Mouse (Mus musculus) embryonic facial prominence, embryonic 13.5 days (tissue): Measurements from ENCODE around the gene Clmn. TPM values are rescaled to one million over a fixed set of nuclear protein-coding genes. Genes with fewer than 3 reads are reported as not detected.

Source experiments
- ATAC-seq: fragments of 200-750 bp; cut with Nextera tagmentation; 2 replicates; pipeline ENCODE4 v1.8.0; 2017; ENCODE audit warnings: low read depth; ENCODE audit not compliant: insufficient number of reproducible peaks, insufficient read depth, low FRiP score, low TSS enrichment
- H3K27ac ChIP-seq: fragments of 300-500 bp; sonication (generic); 2 replicates; pipeline ENCODE4 v1.5.1; 2015; ENCODE audit warnings: moderate library complexity, mild to moderate bottlenecking, inconsistent platforms
- H3K27me3 ChIP-seq: fragments of 300-500 bp; sonication (generic); 2 replicates; pipeline ENCODE4 v1.6.1; 2015; ENCODE audit warnings: mild to moderate bottlenecking, inconsistent platforms
- H3K36me3 ChIP-seq: fragments of 300-500 bp; sonication (generic); 2 replicates; pipeline ENCODE4 v1.6.1; 2015; ENCODE audit warnings: mild to moderate bottlenecking, inconsistent platforms
- H3K4me1 ChIP-seq: fragments of 300-500 bp; sonication (generic); 2 replicates; pipeline ENCODE4 v1.6.1; 2015; ENCODE audit warnings: inconsistent platforms
- H3K4me2 ChIP-seq: fragments of 300-500 bp; sonication (generic); 2 replicates; pipeline ENCODE4 v1.6.1; 2015; ENCODE audit warnings: moderate library complexity, mild to moderate bottlenecking, inconsistent platforms
- H3K4me3 ChIP-seq: fragments of 300-500 bp; sonication (generic); 2 replicates; pipeline ENCODE4 v1.5.1; 2015; ENCODE audit warnings: mild to moderate bottlenecking, inconsistent platforms
- H3K9ac ChIP-seq: fragments of 300-500 bp; sonication (generic); 2 replicates; pipeline ENCODE4 v1.6.1; 2015; ENCODE audit warnings: mild to moderate bottlenecking, inconsistent platforms
- H3K9me3 ChIP-seq: fragments of 300-500 bp; sonication (generic); 2 replicates; pipeline ENCODE4 v1.6.1; 2016; ENCODE audit warnings: inconsistent platforms
- WGBS: fragments of 180-500 bp; shearing (Covaris S2); methylation state at CpG from one replicate; pipeline ENCODE4 v1.1.7; 2015; ENCODE audit warnings: mixed read lengths; 5-methylcytosine and 5-hydroxymethylcytosine counted together
- polyA plus RNA-seq: library from polyadenylated mRNA; unstranded; fragments of >200 nt; fragmentation: Nextera tagmentation; extraction: Ambion mirVana; gene quantifications from 2 replicates; pipeline ENCODE4 v1.2.1, GENCODE M21; 2015

Gene Clmn
- polyA plus RNA-seq, 1 experiment from 2014 or later = 4.3 TPM

DNA sequence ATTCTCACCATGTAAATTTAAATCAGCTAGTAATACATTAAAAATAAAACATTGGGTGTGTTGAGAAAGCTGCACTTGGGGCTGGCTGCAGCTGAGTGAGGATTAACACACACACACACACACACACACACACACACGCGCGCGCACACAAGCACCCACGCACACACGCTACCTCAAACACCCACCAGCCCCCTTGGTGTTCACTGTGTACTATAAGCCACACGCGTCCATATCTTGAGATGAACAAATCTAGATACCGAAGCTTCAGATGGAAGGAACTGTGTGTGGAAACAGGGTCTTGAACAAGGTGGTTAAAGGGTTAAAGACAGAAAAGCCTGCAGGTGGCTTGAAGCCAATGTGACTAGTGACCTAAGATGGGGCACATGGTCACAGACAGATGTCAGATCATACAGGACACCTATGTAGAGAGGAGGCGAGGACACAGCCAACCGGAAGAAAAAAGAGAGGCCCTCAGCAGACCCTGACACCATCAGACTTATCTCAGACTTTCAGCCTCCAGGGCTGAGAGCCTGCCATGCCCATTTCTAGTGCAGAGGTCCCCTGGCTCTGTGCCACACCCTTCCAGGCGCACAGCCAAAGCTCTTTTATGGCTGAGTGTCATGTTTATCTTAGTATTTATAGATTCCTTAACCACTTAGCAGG is 40.5 kb downstream of the Clmn start:
- 85% methylated on average over 12 of the region's 12 CpGs for WGBS
- Histone ChIP-seq H3K27me3 (no peaks in the 10 kb centered on the region), H3K36me3 (no peaks in the 10 kb centered on the region), H3K4me1 (peaks cover 31% of the 10 kb centered on the region), H3K27ac (no peak overlapping the region), H3K9ac (no peak overlapping the region), H3K4me3 (no peak overlapping the region), H3K9me3 (no peaks in the 10 kb centered on the region), H3K4me2 (no peak overlapping the region)
- no peak for ATAC-seq

DNA sequence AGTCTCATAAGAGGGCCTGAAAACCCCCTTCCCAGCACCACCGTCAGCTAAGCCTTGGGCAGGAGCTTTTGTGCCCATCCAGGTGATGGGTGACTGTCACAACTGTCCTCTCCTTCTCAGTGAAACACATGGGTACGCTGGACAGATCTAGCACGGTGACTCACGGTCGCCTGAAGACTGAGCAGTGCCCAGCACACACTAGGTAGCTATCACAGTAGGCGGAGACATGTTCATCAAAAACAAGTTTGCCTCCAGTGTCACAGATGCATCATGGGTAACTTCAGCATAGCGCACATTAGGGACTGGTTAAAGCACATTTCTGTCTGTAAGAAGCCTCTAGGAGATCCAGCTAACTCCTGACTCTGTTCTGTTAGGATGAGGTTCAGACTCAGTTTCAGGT is 41.2 kb downstream of the Clmn start:
- Histone ChIP-seq H3K27ac (no peak overlapping the region), H3K4me1 (peaks cover 36% of the 10 kb centered on the region), H3K9ac (no peak overlapping the region), H3K27me3 (no peaks in the 10 kb centered on the region), H3K9me3 (no peaks in the 10 kb centered on the region), H3K36me3 (no peaks in the 10 kb centered on the region), H3K4me2 (no peak overlapping the region), H3K4me3 (no peak overlapping the region)
- 94% methylated on average over 7 of the region's 7 CpGs for WGBS
- no peak for ATAC-seq

DNA sequence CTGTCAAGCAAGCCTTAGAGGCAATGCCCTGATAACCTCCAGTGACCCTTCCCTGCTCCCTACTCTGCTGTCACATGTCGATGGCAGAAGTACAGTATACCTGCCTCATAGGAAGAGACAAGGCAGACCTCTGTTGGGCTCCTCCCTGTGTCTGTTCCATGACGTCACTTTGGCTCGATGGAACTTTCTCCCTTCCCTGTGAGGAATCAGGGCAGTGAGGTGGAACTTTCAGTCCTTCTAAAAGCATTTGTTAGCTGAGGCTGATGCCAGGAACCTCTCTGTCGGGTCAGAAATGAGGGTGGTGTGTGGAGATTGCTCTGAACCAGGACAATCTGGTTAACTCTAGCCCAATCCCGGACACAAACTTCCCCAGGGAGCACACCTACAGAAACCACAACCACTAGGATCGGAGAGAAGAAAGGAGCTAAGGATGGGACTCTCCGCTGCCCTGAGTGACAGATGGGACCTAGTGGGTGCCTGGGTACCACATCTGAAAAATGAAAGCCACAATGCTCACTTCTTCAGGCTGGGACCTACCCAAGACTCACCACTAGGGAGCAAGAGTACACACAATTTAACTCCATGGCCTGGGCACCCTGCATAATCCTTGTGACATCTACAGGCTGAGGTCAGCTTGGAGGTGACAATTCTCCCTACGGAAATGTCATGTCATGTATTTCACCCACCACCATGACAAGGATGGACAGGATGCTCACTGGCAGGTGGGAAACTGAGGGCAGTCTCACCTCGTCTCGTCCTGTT is 41.9 kb downstream of the Clmn start:
- H3K4me1 ChIP-seq = peaks cover 36% of the 10 kb centered on the region
- H3K9me3 ChIP-seq = no peaks in the 10 kb centered on the region
- H3K27me3 ChIP-seq = no peaks in the 10 kb centered on the region; the same call in 1 of the 2 replicates
- ATAC-seq = no peak
- 88% methylated on average over 10 of the region's 10 CpGs for WGBS
- H3K4me2 ChIP-seq = no peak overlapping the region
- no peak overlapping the region for H3K9ac ChIP-seq
- no peak overlapping the region for H3K4me3 ChIP-seq
- no peaks in the 10 kb centered on the region for H3K36me3 ChIP-seq
- H3K27ac ChIP-seq = no peak overlapping the region

DNA sequence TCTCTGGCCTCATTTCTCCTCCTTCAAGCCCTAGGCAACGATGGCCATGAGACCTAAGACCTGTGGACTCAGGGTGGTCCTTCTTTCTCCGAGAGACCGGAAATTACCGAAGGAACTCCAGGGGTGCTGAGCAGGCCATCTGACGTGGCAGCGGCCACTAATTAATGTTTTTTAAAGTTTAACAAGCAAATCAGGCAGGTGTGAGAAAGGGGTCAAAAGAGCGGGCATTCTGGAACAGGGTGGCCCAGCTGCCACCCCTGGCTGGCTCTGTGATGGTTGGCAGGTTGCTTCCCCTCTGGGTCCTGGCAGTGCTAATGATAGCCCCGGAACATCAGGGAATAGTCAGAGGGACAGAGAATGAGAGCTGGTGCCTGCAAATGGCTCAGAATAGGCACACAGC is 42.7 kb downstream of the Clmn start:
- no peaks in the 10 kb centered on the region; the same call in 1 of the 2 replicates for H3K27me3 ChIP-seq

DNA sequence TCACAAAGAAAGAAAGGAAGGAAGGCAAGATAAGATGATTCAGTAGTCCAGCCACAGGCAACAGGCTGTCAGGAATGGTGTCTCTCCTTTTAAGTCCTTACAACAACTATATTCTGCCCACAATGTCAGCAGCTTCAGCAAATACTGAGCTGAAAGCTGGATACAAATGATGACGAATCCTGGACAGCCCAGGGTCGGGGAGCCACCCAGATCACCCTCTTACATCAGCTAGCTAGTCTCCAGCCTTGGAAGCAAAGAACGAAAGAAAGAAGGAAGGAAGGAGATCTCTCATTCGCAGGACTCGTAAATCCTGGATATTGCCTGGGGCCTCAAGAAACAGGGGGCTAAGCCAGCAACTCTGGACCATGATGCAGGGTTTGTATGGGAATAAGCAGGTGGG is 44.8 kb downstream of the Clmn start:
- no peak overlapping the region for H3K4me2 ChIP-seq
- H3K27ac ChIP-seq = no peak overlapping the region
- no peaks in the 10 kb centered on the region for H3K9me3 ChIP-seq
- 75% methylated on average over 5 of the region's 5 CpGs for WGBS
- H3K27me3 ChIP-seq = no peaks in the 10 kb centered on the region; the same call in 1 of the 2 replicates
- no peak overlapping the region for H3K9ac ChIP-seq
- ATAC-seq = no peak
- no peak overlapping the region for H3K4me3 ChIP-seq
- no peaks in the 10 kb centered on the region for H3K36me3 ChIP-seq
- peaks cover 33% of the 10 kb centered on the region for H3K4me1 ChIP-seq

More for the DNA sequence above, 42.7 kb downstream of the Clmn start:
- peaks cover 39% of the 10 kb centered on the region for H3K4me1 ChIP-seq
- no peak overlapping the region for H3K4me3 ChIP-seq
- H3K4me2 ChIP-seq = no peak overlapping the region
- H3K9ac ChIP-seq = no peak overlapping the region
- 66% methylated on average over 8 of the region's 8 CpGs for WGBS
- H3K9me3 ChIP-seq = no peaks in the 10 kb centered on the region
- no peak for ATAC-seq
- no peaks in the 10 kb centered on the region for H3K36me3 ChIP-seq
- H3K27ac ChIP-seq = no peak overlapping the region

DNA sequence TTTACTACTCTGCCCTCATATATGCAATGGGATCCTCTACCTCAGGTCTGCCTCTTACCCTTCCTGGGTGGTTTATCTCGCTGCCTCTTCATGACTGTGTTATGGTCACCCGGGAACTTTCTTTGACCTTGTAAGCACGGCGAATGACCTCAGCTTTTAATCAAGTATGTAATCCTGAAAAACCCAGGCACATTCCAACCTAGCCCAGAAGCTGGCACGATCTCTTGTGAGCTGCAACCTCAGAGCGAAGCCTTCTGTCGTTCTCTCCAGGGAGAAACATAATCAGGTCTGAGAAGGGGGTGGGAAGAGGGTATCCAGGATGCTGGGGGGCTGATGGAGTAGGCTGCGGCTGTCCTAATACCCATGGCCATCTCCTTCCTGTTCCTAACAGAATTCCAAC is 45.8 kb downstream of the Clmn start:
- no peak for ATAC-seq
- no peaks in the 10 kb centered on the region for H3K36me3 ChIP-seq
- no peak overlapping the region for H3K4me2 ChIP-seq
- H3K4me1 ChIP-seq = peaks cover 34% of the 10 kb centered on the region
- no peak overlapping the region for H3K9ac ChIP-seq
- H3K4me3 ChIP-seq = no peak overlapping the region
- H3K27me3 ChIP-seq = no peaks in the 10 kb centered on the region; the same call in 1 of the 2 replicates
- 35% methylated on average over 8 of the region's 8 CpGs for WGBS
- no peaks in the 10 kb centered on the region for H3K9me3 ChIP-seq
- H3K27ac ChIP-seq = 0 out of 2 replicates have a peak overlapping the region, but pooled peaks have one; percentile 7

DNA sequence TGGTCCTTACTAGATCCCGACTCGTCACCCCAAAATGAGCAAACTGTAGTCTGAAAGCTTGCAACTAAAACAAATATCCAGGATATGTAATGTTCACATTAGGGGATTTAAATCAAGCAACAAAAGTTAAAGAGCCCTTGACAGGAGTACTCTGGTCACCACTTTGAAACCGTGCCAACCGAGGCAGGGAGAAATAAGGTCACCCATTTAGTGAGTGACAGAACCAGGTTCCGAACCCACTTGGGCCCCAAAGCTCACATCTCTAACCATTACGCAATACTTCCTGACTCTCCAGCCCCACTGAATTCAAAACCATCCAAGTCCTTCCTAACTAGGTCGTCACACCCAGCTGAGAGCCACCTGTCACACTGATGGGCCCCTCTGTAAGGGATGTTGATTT is 46.8 kb downstream of the Clmn start:
- Histone ChIP-seq H3K9ac (no peak overlapping the region), H3K4me2 (no peak overlapping the region), H3K9me3 (no peaks in the 10 kb centered on the region), H3K27ac (no peak overlapping the region), H3K4me1 (peaks cover 40% of the 10 kb centered on the region), H3K36me3 (no peaks in the 10 kb centered on the region), H3K4me3 (no peak overlapping the region), H3K27me3 (no peaks in the 10 kb centered on the region; the same call in 1 of the 2 replicates)
- WGBS = 71% methylated on average over 7 of the region's 7 CpGs
- no peak for ATAC-seq

DNA sequence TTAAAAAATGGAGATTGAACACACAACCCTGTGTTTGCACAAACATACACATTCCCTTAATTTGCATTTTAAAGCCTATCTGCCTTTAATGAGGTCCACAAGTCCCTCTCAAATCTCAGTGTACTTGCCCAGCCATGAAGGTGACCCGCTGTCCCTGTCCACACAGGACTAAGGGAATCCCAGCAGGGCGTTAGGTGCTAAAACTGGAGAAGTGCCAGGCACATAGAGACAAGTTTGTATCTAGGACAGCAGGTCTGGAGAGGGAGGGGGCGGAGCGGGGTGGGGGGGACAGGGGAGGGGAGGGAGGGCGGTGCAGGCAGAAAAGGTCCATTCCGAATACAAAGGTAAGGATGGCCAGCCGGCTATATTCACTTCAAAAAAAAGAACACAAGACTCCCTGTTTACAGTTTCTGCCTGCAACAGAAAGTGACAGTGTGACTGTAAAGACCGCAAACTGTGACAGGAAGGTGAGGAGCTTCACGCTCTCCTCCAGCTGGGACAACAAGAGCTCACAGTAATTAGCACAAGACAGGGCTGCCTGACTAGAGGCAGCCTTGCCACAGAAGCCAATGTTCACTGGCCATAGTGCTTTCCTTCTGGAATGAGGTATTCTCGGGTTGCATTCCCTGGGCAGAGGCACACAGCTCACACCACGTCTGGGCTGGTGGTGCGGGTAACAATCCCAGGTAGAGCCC is 47.6 kb downstream of the Clmn start:
- Histone ChIP-seq H3K27me3 (no peaks in the 10 kb centered on the region; the same call in 1 of the 2 replicates), H3K4me3 (no peak overlapping the region), H3K27ac (no peak overlapping the region), H3K36me3 (no peaks in the 10 kb centered on the region), H3K4me1 (peaks cover 40% of the 10 kb centered on the region), H3K9ac (no peak overlapping the region), H3K9me3 (no peaks in the 10 kb centered on the region), H3K4me2 (no peak overlapping the region)
- 24% methylated on average over 12 of the region's 12 CpGs for WGBS
- no peak for ATAC-seq

DNA sequence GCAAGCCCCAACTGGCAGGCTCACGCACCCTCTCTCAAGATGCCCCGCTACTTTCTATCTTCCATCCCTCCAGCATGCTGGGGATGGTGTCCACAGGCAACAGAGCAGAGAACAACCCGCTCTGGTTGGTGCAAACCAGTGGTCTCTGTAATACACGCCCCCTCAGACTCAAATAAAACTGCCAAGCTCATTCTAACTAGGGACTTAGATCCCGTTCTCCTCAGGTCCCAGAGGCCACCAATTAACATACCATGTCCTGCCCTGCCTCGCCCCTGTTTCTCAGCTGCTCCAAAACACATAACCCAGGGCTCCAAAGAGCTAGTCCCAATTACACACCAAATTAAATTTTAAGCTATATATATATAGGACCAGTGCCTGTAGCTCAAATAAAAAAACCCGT is 50.6 kb downstream of the Clmn start:
- H3K27me3 ChIP-seq = no peaks in the 10 kb centered on the region; the same call in 1 of the 2 replicates
- 55% methylated on average over 7 of the region's 7 CpGs for WGBS
- no peak overlapping the region for H3K4me3 ChIP-seq
- H3K9ac ChIP-seq = no peak overlapping the region
- H3K4me2 ChIP-seq = no peak overlapping the region
- H3K27ac ChIP-seq = no peak overlapping the region
- no peak for ATAC-seq
- H3K9me3 ChIP-seq = no peaks in the 10 kb centered on the region
- H3K36me3 ChIP-seq = no peaks in the 10 kb centered on the region
- H3K4me1 ChIP-seq = peaks cover 30% of the 10 kb centered on the region

DNA sequence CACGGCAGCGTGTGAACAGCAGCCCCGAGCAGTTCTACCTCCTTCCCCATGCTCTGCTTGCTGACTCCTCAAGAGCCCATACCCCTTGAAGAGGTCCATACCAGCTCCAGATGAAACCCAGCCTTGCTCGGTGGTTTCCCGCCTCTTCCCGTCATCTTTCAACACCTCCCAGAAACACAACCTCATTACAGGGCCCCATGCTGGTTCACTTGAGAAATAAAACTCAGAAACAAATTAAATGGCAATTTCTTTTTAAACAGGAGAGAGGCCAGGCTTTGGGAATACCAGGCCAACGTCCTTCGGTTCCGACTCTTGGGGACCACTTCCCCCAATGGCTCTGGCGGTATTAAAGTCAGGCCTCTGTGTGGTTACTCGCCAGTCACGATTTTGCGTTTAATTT is 51.1 kb downstream of the Clmn start:
- Histone ChIP-seq H3K27ac (no peak overlapping the region), H3K27me3 (no peaks in the 10 kb centered on the region; the same call in 1 of the 2 replicates), H3K4me1 (peaks cover 31% of the 10 kb centered on the region), H3K4me3 (no peak overlapping the region), H3K9ac (no peak overlapping the region), H3K36me3 (no peaks in the 10 kb centered on the region), H3K9me3 (no peaks in the 10 kb centered on the region), H3K4me2 (no peak overlapping the region)
- ATAC-seq = no peak
- WGBS = 84% methylated on average over 13 of the region's 13 CpGs

DNA sequence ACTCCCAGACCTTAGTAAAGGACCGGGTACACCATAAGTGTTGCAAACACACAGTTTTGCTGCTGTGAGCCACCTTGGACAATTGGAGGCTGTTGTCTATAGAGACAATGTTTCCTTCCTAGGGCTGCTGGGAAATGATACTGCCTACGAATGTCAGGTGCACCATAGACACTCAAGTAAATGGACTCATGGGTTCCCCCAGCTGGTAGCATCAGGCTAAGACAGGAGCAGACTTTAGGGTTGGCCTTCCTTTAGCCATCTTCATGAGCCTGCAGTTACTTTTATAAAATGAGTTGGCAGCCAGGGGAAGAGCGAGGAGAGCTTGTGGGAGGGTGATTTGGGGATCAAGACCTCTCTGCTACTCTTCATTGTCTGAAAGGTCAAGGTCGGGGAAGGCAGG is 52.2 kb downstream of the Clmn start:
- Histone ChIP-seq H3K4me2 (no peak overlapping the region), H3K27ac (no peak overlapping the region), H3K4me1 (peaks cover 41% of the 10 kb centered on the region), H3K9me3 (no peaks in the 10 kb centered on the region), H3K9ac (no peak overlapping the region), H3K27me3 (no peaks in the 10 kb centered on the region), H3K36me3 (no peaks in the 10 kb centered on the region), H3K4me3 (no peak overlapping the region)
- WGBS = 83% methylated on average over 4 of the region's 4 CpGs
- ATAC-seq = no peak
